Mouse (Mus musculus): ENCODE measurements around the gene Glipr1l2. TPM values are rescaled to one million over a fixed set of nuclear protein-coding genes. Genes with fewer than 3 reads are reported as not detected.

The Glipr1l2 gene
- polyA plus RNA-seq, 1 experiment from 2014 or later, result not detected

Other genes with a start within 250 kb of the Glipr1l2 start
- gene Krr1, start 110.7 kb upstream of the Glipr1l2 start, polyA plus RNA-seq (2014; fragmentation: Nextera tagmentation; extraction: Ambion mirVana), result 69.0 and 82.0 TPM in 2 replicates
- gene Glipr1, start 80.7 kb upstream of the Glipr1l2 start, polyA plus RNA-seq (2014; fragmentation: Nextera tagmentation; extraction: Ambion mirVana), result 0.49 and 0.57 TPM in 2 replicates
- not detected in 2 replicates for gene Glipr1l1, start 23.2 kb upstream of the Glipr1l2 start, polyA plus RNA-seq (2014; fragmentation: Nextera tagmentation; extraction: Ambion mirVana)
- gene Glipr1l3, start 77.0 kb downstream of the Glipr1l2 start, polyA plus RNA-seq (2014; fragmentation: Nextera tagmentation; extraction: Ambion mirVana), result 0.15 TPM in 1 of 2 replicates, not detected in the other
- gene Caps2, start 80.3 kb downstream of the Glipr1l2 start, polyA plus RNA-seq (2014; fragmentation: Nextera tagmentation; extraction: Ambion mirVana), result 0.40 and 0.51 TPM in 2 replicates
- gene Kcnc2, start 187.8 kb downstream of the Glipr1l2 start, polyA plus RNA-seq (2014; fragmentation: Nextera tagmentation; extraction: Ambion mirVana), result 3.3 and 3.4 TPM in 2 replicates

Data from midbrain, embryonic 11.5 days (tissue).